Mouse (Mus musculus): ENCODE data around the gene Fer. TPM values are rescaled to one million over a fixed set of nuclear protein-coding genes. Genes with fewer than 3 reads are reported as not detected.

Fer gene
- polyA plus RNA-seq, 1 experiment from 2014 or later = 31.4 TPM

DNA sequence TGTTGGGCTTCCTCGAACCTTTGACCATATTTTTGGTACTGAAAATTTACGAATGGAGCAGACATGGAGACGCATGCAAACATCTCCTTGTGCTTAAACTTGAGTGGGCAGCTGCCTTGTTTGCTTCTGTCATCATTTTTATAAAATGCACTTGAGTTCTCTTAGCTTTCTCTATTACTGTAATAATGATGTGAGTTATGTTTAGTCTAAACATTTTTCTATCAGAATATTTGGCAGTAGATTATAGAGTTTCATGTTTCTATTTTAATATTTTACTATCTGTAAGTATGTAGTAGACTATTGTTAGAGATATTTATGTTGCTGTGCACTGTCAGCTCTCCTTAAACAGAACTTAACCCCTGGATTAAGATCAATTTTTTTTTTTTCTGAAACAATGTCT lies 128.3 kb downstream of the Fer start:
- Histone ChIP-seq H3K4me1 (no peaks in the 10 kb centered on the region), H3K9ac (no peak overlapping the region), H3K4me3 (replicated peaks) (no peak overlapping the region), H3K9me3 (replicated peaks) (no peaks in the 10 kb centered on the region), H3K4me2 (no peak overlapping the region), H3K27ac (no peak overlapping the region), H3K36me3 (no peaks in the 10 kb centered on the region), H3K27me3 (no peaks in the 10 kb centered on the region)
- WGBS = 79% methylated on average over 3 of the region's 3 CpGs
- ATAC-seq (replicated peaks; ENCODE audit: low FRiP score) = no peak

- H3K36me3 ChIP-seq = 0 out of 2 replicates have a peak, but pooled peaks cover 2% of the 10 kb centered on the region
- ATAC-seq (replicated peaks; ENCODE audit: low FRiP score) = no peak
- no peak overlapping the region for H3K4me3 ChIP-seq (replicated peaks)
- no peak overlapping the region for H3K4me2 ChIP-seq
- no peaks in the 10 kb centered on the region for H3K4me1 ChIP-seq
- no peaks in the 10 kb centered on the region for H3K9me3 ChIP-seq (replicated peaks)
- no peak overlapping the region for H3K9ac ChIP-seq
- no peaks in the 10 kb centered on the region for H3K27me3 ChIP-seq
- WGBS = 95% methylated on average over 1 of the region's 1 CpGs
- no peak overlapping the region for H3K27ac ChIP-seq
Observed at GRCm38 (mm10) chr17:63995921-63996320, 133.1 kb downstream of the Fer start.

GRCm38 (mm10) chr17:63997643-63998042 lies 134.8 kb downstream of the Fer start:
- Histone ChIP-seq H3K9me3 (replicated peaks) (no peaks in the 10 kb centered on the region), H3K4me2 (no peak overlapping the region), H3K4me3 (replicated peaks) (no peak overlapping the region), H3K27me3 (no peaks in the 10 kb centered on the region), H3K9ac (no peak overlapping the region), H3K36me3 (0 out of 2 replicates have a peak, but pooled peaks cover 2% of the 10 kb centered on the region), H3K27ac (no peak overlapping the region), H3K4me1 (no peaks in the 10 kb centered on the region)
- ATAC-seq (replicated peaks; ENCODE audit: low FRiP score) = no peak
- WGBS = 70% methylated on average over 6 of the region's 6 CpGs

GRCm38 (mm10) chr17:64003444-64003843 lies 140.6 kb downstream of the Fer start:
- Histone ChIP-seq H3K27me3 (no peaks in the 10 kb centered on the region), H3K4me1 (no peaks in the 10 kb centered on the region), H3K4me2 (no peak overlapping the region), H3K9ac (no peak overlapping the region), H3K4me3 (replicated peaks) (no peak overlapping the region), H3K27ac (no peak overlapping the region), H3K36me3 (0 out of 2 replicates have a peak, but pooled peaks cover 2% of the 10 kb centered on the region), H3K9me3 (replicated peaks) (no peaks in the 10 kb centered on the region)
- 72% methylated on average over 13 of the region's 13 CpGs for WGBS
- no peak for ATAC-seq (replicated peaks; ENCODE audit: low FRiP score)

GRCm38 (mm10) chr17:64005575-64006249 lies 142.8 kb downstream of the Fer start:
- no peak overlapping the region for H3K4me3 ChIP-seq (replicated peaks)
- H3K9ac ChIP-seq = no peak overlapping the region
- no peaks in the 10 kb centered on the region for H3K36me3 ChIP-seq
- no peak overlapping the region for H3K4me2 ChIP-seq
- H3K4me1 ChIP-seq = no peaks in the 10 kb centered on the region
- no peak overlapping the region for H3K27ac ChIP-seq
- H3K9me3 ChIP-seq (replicated peaks) = no peaks in the 10 kb centered on the region
- no peak for ATAC-seq (replicated peaks; ENCODE audit: low FRiP score)
- 67% methylated on average over 4 of the region's 4 CpGs for WGBS
- no peaks in the 10 kb centered on the region for H3K27me3 ChIP-seq

GRCm38 (mm10) chr17:64016606-64017005 lies 153.7 kb downstream of the Fer start:
- no peak overlapping the region for H3K4me3 ChIP-seq (replicated peaks)
- 69% methylated on average over 4 of the region's 4 CpGs for WGBS
- no peak overlapping the region for H3K9ac ChIP-seq
- no peaks in the 10 kb centered on the region for H3K9me3 ChIP-seq (replicated peaks)
- H3K27ac ChIP-seq = no peak overlapping the region
- peaks cover 4% of the 10 kb centered on the region; the same call in 1 of the 2 replicates for H3K4me1 ChIP-seq
- H3K36me3 ChIP-seq = no peaks in the 10 kb centered on the region
- no peak for ATAC-seq (replicated peaks; ENCODE audit: low FRiP score)
- no peaks in the 10 kb centered on the region for H3K27me3 ChIP-seq
- no peak overlapping the region for H3K4me2 ChIP-seq

- H3K9ac ChIP-seq = no peak overlapping the region
- WGBS = 92% methylated on average over 6 of the region's 6 CpGs
- no peak overlapping the region for H3K4me3 ChIP-seq (replicated peaks)
- H3K4me2 ChIP-seq = no peak overlapping the region
- no peak for ATAC-seq (replicated peaks; ENCODE audit: low FRiP score)
- H3K27me3 ChIP-seq = no peaks in the 10 kb centered on the region
- no peak overlapping the region for H3K27ac ChIP-seq
- H3K4me1 ChIP-seq = peaks cover 7% of the 10 kb centered on the region; the same call in 1 of the 2 replicates
- H3K36me3 ChIP-seq = no peaks in the 10 kb centered on the region
- no peaks in the 10 kb centered on the region for H3K9me3 ChIP-seq (replicated peaks)
Observed at GRCm38 (mm10) chr17:64018240-64018639, 155.4 kb downstream of the Fer start.

GRCm38 (mm10) chr17:64018870-64019269 lies 156.0 kb downstream of the Fer start:
- Histone ChIP-seq H3K9ac (no peak overlapping the region), H3K9me3 (replicated peaks) (no peaks in the 10 kb centered on the region), H3K27ac (no peak overlapping the region), H3K4me2 (no peak overlapping the region), H3K4me1 (peaks cover 7% of the 10 kb centered on the region; the same call in 1 of the 2 replicates), H3K36me3 (no peaks in the 10 kb centered on the region), H3K27me3 (no peaks in the 10 kb centered on the region), H3K4me3 (replicated peaks) (no peak overlapping the region)
- no peak for ATAC-seq (replicated peaks; ENCODE audit: low FRiP score)
- WGBS = 93% methylated on average over 3 of the region's 3 CpGs

DNA sequence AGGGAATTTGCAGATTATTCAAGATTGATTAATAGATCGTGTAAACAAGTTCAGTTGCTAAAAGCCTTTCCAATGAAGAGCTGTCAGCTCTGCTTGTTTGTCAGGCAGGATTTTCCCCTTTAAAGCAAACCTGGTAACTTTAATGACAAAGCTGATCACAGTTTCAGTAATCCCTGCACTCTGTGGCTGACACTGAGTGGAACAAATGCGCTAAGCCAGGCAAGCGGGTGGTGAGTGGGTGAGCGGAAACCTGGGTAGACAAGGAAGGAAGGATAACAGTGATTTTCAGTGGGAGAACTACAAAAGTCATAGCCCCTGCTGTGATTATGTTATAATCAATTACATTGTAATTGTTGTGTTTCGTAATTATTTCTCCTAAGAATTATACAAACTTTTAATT lies 156.8 kb downstream of the Fer start:
- Histone ChIP-seq H3K9me3 (replicated peaks) (no peaks in the 10 kb centered on the region), H3K27me3 (no peaks in the 10 kb centered on the region), H3K36me3 (no peaks in the 10 kb centered on the region), H3K4me3 (replicated peaks) (no peak overlapping the region), H3K4me1 (peaks cover 7% of the 10 kb centered on the region; the same call in 1 of the 2 replicates), H3K4me2 (no peak overlapping the region), H3K27ac (no peak overlapping the region), H3K9ac (no peak overlapping the region)
- 78% methylated on average over 5 of the region's 5 CpGs for WGBS
- ATAC-seq (replicated peaks; ENCODE audit: low FRiP score) = no peak

DNA sequence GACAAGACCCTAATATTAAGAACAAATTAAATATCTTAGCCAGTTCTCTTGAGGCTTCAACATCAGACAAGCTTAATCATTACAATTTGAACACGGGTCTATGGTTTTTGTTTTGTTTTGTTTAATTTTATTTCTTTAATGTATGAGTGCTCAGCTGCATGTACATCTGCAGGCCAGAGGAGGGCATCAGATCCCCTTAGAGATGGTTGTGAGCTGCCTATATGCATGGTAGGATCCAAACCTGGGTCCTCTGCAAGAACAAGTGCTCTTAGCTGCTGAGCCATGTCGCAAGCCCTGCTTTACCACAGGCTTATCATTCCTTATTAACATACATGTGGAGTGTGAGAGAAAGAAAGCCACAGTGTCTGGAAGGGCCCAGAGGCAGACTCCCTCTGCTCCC lies 163.6 kb downstream of the Fer start:
- Histone ChIP-seq H3K9ac (no peak overlapping the region), H3K36me3 (no peaks in the 10 kb centered on the region), H3K4me3 (replicated peaks) (no peak overlapping the region), H3K4me1 (0 out of 2 replicates have a peak, but pooled peaks cover 3% of the 10 kb centered on the region), H3K27me3 (no peaks in the 10 kb centered on the region), H3K9me3 (replicated peaks) (no peaks in the 10 kb centered on the region), H3K27ac (no peak overlapping the region), H3K4me2 (no peak overlapping the region)
- 76% methylated on average over 2 of the region's 2 CpGs for WGBS
- ATAC-seq (replicated peaks; ENCODE audit: low FRiP score) = no peak

DNA sequence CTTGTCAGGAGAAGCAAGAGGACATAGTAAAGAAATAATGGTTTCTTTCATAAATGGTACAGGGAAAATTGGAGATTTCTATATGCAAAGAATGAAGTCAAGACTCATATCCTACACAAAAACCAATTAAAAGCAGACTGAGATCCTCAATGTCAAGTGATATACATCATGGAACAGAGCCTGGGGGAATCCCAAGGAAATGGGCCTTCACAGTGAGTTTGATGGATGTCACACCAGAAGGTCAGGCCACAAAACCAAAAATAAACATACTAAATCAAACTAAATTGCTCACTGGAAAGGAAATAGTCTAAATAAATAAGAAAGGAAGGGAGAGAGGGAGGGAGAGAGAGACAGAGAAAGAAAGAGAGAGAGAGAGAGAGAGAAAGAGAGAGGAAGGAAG lies 178.9 kb downstream of the Fer start:
- Histone ChIP-seq H3K27ac (no peak overlapping the region), H3K9me3 (replicated peaks) (no peaks in the 10 kb centered on the region), H3K4me1 (no peaks in the 10 kb centered on the region), H3K4me3 (replicated peaks) (no peak overlapping the region), H3K4me2 (no peak overlapping the region), H3K27me3 (no peaks in the 10 kb centered on the region), H3K9ac (no peak overlapping the region), H3K36me3 (0 out of 2 replicates have a peak, but pooled peaks cover 4% of the 10 kb centered on the region)
- ATAC-seq (replicated peaks; ENCODE audit: low FRiP score) = no peak

DNA sequence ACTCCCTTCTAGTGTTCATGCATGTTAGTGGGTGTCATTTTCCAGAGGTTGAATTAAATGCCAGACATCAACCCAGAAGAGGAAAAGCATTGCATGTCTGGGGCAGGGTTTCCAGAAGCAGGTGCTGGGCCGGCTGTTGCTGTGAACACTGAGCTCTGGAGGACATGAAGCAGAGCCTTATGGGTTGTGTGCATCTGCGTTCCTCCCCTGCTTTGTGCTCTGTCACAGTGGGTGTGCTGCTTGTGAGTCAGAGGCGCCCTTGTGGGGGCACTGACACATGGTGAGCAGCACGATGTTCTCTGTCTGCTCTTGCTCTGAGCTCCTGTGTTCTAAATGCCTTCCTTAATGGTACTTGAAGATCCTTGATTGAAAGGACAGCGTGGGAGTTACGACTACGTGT lies 182.5 kb downstream of the Fer start:
- H3K36me3 ChIP-seq = no peaks in the 10 kb centered on the region

GRCm38 (mm10) chr17:64046557-64046956 lies 183.7 kb downstream of the Fer start:
- no peaks in the 10 kb centered on the region for H3K27me3 ChIP-seq
- no peak for ATAC-seq (replicated peaks; ENCODE audit: low FRiP score)
- no peaks in the 10 kb centered on the region for H3K36me3 ChIP-seq
- no peak overlapping the region for H3K9ac ChIP-seq
- no peaks in the 10 kb centered on the region for H3K9me3 ChIP-seq (replicated peaks)
- no peak overlapping the region for H3K4me3 ChIP-seq (replicated peaks)
- H3K27ac ChIP-seq = no peak overlapping the region
- H3K4me2 ChIP-seq = no peak overlapping the region
- 85% methylated on average over 3 of the region's 3 CpGs for WGBS
- no peaks in the 10 kb centered on the region for H3K4me1 ChIP-seq

More for the DNA sequence above, 182.5 kb downstream of the Fer start:
- Histone ChIP-seq H3K4me1 (no peaks in the 10 kb centered on the region), H3K4me3 (replicated peaks) (no peak overlapping the region), H3K4me2 (no peak overlapping the region), H3K9me3 (replicated peaks) (no peaks in the 10 kb centered on the region), H3K9ac (no peak overlapping the region), H3K27ac (no peak overlapping the region), H3K27me3 (no peaks in the 10 kb centered on the region)
- ATAC-seq (replicated peaks; ENCODE audit: low FRiP score) = no peak
- WGBS = 75% methylated on average over 7 of the region's 7 CpGs

All from kidney, embryonic 15.5 days (tissue).